Mouse (Mus musculus) olfactory bulb, adult 2 months (tissue): ENCODE data around the gene 5530401A14Rik. TPM values are rescaled to one million over a fixed set of nuclear protein-coding genes. Genes with fewer than 3 reads are reported as not detected.

ENCODE experiments used
- H3K27ac ChIP-seq: fragments of 200-500 bp; 2 replicates; pipeline ENCODE4 v1.5.1; 2012; ENCODE audit warnings: low read depth, low read length; ENCODE audit not compliant: insufficient read depth
- H3K4me1 ChIP-seq: fragments of 200-500 bp; 2 replicates; pipeline ENCODE4 v1.6.1; 2012; ENCODE audit warnings: low read length; ENCODE audit not compliant: control insufficient read depth, insufficient read depth
- H3K4me3 ChIP-seq: fragments of 200-500 bp; 2 replicates; pipeline ENCODE4 v1.5.1; 2012; ENCODE audit warnings: mild to moderate bottlenecking, low read depth, low read length, moderate library complexity; ENCODE audit not compliant: insufficient read depth
- CTCF ChIP-seq: fragments of 200-500 bp; IDR thresholded peaks from 2 replicates; pipeline ENCODE4 v1.5.1; 2012; ENCODE audit warnings: low read depth, mild to moderate bottlenecking, low read length, moderate library complexity; ENCODE audit not compliant: insufficient read depth
- POLR2A ChIP-seq: fragments of 200-500 bp; IDR thresholded peaks from 2 replicates; pipeline ENCODE4 v1.6.1; 2012; ENCODE audit warnings: mild to moderate bottlenecking, low read depth, low read length, moderate library complexity; ENCODE audit not compliant: insufficient read depth
- WGBS: fragments of 180-500 bp; shearing (Covaris S2); methylation state at CpG from one replicate; pipeline ENCODE4 v1.1.7; 2018; 5-methylcytosine and 5-hydroxymethylcytosine counted together
- polyA plus RNA-seq: library from polyadenylated mRNA; stranded (reverse); fragments of >200 nt; gene quantifications from 2 replicates; pipeline ENCODE4 v1.2.4, GENCODE M21; 2012; ENCODE audit warnings: low replicate concordance; ENCODE audit not compliant: missing spikeins, insufficient read depth, insufficient read length

5530401A14Rik gene
- polyA plus RNA-seq, 1 experiment = not detected

DNA sequence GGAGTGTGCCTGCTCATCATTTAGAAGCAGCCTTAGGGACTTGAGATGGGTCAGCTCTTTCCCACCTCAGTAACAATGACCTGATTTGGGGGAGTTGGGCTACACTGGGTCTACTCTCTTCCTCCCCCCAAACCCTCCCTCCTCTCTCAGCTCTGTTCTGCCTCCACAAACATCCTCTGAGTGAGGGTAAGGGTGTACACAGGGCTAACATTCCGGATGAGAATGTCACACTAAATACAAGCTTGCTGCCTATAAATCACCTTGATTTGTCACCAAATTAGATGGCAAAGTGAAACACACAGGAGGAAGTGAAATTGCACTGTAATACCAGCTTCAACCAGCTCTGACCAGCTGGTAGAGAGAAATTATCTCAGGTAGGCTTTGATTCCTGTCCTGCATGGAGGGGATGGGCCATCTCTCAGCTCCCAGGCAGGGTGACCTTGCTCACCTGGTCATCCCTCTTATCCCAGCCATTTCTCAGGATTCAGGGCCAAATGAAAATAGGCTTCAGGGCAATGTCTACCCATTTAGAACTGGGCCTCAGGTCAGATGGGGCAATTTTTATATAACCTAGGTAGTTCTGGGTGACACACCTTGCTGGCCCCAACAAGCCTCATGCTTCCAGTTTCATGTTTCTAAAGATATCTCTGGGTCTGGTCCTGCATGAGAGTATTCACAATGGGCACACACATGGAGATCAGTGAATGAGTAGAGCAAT, 12.5 kb upstream of the 5530401A14Rik start:
- no peak overlapping the region for H3K4me3 ChIP-seq
- H3K27ac ChIP-seq = no peak overlapping the region
- 79% methylated on average over 1 of the region's 1 CpGs for WGBS
- peaks cover 9% of the 10 kb centered on the region for H3K4me1 ChIP-seq
- TF ChIP-seq POLR2A (no peak), CTCF (no peak)

DNA sequence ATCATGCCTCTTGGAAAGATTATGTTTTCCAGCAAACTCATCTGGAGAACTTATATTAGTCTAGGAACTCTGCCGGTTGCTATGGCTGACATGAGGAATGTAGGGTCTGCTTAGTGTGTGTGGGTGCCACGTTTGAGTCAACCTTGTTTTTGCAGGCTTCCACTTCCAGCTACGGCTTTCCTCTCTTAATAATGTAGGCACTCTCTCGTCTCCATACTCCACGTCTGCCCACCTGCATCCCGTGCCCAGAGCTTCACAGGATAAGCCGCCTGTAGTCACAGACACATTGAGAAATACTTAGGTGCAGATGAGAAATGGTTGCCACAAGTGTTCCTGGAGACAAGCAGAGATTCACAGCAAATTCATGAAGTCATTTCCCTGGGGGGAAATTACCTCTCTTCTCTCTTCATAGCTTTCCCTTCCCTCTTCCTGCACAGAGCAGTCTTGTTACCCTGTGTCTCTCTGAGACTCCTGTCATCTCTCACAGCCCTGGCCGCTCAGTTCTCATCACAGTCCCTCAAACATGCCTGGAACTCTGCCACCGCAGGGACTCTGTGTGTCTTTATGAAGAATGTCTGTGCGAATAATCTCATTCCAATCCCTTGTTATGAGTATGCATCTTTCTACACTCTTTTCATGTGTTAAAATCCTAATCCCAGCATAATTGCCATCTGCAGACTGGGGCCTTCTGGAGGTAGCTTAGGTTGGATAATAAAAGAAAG, 5.3 kb downstream of the 5530401A14Rik start:
- WGBS = 61% methylated on average over 10 of the region's 10 CpGs
- Histone ChIP-seq H3K4me3 (no peak overlapping the region), H3K4me1 (peaks cover 10% of the 10 kb centered on the region), H3K27ac (no peak overlapping the region)
- TF ChIP-seq POLR2A (no peak), CTCF (no peak)

DNA sequence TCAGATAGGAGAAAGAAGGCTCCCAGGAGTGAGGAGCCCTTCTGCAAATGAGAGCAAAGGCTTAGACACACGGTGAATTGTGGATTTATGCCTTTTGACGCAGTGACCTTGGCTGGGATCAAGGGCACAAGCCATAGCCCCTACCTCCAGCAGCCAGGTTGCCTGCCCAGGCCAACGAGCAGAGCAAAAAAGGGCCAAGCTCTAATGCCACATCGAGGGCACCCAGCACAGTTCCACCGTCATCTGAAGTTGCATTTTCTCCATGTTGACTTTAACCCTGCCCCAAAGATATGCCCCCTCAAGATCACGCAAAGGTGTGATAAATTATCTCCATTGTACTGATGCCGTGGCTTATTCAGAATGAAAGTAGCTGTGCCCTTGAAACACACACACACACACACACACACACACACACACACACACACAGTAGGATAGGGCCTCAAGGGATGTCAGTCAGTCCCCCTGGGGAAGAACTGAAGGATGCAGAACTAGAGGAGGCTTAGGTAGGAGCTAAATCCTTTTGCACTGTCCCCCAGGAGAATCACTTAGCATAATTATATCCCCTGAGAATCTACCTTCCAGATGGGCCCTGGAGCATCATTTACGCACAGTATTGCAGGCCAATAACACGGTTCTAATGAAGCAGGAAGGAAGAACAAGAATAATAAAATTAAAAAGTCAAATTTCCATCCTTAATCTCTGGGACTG, 11.2 kb downstream of the 5530401A14Rik start:
- Histone ChIP-seq H3K4me3 (no peak overlapping the region), H3K27ac (no peak overlapping the region), H3K4me1 (peaks cover 3% of the 10 kb centered on the region)
- 72% methylated on average over 9 of the region's 9 CpGs for WGBS
- TF ChIP-seq CTCF (no peak), POLR2A (no peak)

DNA sequence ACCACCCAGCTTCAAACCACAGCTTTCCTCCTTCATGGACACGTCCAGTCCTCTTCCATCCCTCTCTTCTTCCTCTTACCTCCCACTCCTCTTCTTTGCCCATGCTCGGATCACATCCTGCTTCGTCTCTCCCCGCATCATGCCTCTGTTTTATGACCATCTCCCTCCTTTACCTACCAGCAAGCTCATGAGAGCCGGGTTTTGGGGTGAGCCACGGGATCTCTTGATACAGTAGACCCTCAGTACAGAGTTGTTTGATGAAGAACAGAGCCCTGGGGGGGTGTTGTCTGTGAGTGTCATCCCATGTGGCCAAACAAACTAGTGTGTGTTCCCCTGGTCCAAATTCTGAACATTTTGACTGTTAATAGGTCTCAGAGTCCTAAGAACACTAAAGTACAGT, 36.0 kb downstream of the 5530401A14Rik start:
- 91% methylated on average over 6 of the region's 6 CpGs for WGBS
- Histone ChIP-seq H3K4me3 (no peak overlapping the region), H3K27ac (no peak overlapping the region), H3K4me1 (peaks cover 13% of the 10 kb centered on the region)
- TF ChIP-seq POLR2A (no peak), CTCF (no peak)

DNA sequence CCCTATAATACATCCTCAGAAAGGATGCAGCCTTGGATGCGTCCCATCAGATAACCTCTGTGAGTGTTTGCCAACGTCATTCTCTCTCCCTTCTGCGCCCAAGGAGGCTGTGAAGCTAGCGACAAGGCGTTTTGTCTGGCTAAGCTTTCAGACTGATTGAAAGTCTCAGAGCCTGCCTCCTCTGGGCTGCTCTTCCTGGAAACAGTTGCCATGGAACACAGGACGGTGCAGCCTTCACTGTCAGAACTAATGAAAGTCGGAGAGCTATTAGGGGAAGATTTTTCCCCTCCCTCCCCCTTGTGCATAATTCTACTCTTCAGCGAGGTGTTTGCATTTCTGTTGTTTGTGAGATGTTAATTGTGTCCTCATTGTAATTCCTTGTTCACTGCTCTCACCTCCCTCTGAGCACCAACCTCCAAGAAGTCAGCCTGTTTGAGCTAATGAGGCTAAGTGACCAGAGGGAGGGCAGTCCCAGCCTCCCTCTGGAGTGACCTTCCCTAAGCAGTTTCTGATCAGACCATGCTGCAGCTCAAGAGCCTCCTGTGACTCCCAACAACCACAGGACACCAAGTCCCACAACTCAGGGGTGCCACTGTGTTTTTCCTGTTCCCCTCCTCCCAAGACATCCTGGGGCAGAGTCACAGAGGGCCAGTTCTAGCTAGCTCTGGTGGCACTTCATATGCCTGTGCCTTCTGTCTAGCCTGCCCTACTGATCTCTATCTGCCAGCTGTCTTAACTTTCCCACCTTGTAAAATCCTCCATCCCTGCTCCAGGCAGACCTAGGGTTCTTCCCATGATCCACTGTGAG, 37.3 kb downstream of the 5530401A14Rik start:
- Histone ChIP-seq H3K4me3 (no peak overlapping the region), H3K27ac (peak overlapping the region; percentile 40; the same call in 1 of the 2 replicates), H3K4me1 (peaks cover 13% of the 10 kb centered on the region)
- no peak for TF ChIP-seq CTCF
- no peak for TF ChIP-seq POLR2A
- WGBS = 13% methylated on average over 8 of the region's 8 CpGs

DNA sequence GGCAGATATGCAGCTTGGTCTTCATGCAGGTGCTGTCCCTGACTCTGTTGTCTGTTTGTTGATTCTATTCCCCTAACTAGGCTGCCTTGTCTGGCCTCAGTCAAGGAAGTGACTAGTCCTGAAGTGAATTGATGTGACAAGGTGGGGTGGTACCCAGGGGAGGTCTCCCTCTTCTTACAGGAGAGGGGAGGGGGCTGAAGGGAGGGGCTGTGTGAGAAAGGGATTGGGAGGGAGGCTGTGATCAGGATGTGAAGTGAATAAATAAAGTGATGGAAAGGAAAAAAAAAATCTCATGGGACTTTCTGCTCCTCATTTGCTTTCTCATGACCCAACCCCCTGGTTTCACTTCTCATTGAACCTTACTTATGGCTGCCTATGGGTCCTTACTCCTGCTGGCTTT, 41.8 kb downstream of the 5530401A14Rik start:
- Histone ChIP-seq H3K4me1 (peaks cover 12% of the 10 kb centered on the region), H3K4me3 (no peak overlapping the region), H3K27ac (no peak overlapping the region)
- TF ChIP-seq CTCF (no peak), POLR2A (no peak)

DNA sequence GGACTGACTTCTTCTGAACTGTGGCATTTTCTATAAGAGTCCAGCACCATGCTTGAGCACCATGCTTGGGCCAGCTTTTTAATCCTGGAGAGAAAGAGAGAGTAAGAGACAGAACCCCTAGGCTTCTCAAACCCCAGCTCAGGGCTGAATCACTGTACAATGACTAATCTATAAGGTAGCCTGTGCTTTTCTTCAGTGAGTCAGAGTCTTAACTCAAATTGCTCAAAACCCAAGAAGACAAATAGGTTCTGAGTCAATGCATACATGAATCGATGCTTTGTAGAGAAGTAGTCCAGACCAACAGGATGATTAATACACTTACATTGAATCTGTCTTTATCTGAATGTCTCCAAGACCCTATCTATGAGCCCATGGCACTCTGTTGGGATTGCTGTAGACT, 48.3 kb downstream of the 5530401A14Rik start:
- 52% methylated on average over 1 of the region's 1 CpGs for WGBS
- Histone ChIP-seq H3K27ac (no peak overlapping the region), H3K4me1 (peaks cover 3% of the 10 kb centered on the region; the same call in 1 of the 2 replicates), H3K4me3 (no peak overlapping the region)
- TF ChIP-seq CTCF (no peak), POLR2A (no peak)

DNA sequence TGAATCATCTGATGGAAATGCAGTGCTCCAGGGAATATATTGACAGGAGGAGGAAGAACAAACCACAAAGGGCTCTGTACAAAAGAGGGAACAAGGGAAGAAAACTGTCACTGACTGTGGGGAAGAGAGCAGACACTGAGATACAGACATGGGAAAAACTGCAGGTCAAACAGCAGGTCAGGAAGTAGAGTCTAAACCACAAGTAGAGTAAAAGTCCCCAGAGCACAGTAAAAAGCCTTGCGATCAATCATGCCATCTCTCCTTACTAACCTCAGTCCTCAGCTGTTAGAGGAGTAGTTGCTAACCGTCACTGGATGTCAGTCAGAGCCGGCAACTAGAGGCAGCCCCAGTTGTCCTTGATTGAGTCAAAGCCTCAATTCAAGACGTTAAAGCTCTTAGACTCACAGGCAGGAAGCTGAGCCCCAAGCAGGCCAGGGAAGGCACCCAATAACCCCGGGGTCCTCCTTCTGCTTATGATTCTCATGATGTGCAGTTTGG, 49.0 kb downstream of the 5530401A14Rik start:
- Histone ChIP-seq H3K4me3 (no peak overlapping the region), H3K4me1 (peaks cover 2% of the 10 kb centered on the region; the same call in 1 of the 2 replicates), H3K27ac (no peak overlapping the region; the same call in 1 of the 2 replicates)
- TF ChIP-seq CTCF (no peak), POLR2A (no peak)
- WGBS = 85% methylated on average over 5 of the region's 5 CpGs
